In the genomic region with DNA sequence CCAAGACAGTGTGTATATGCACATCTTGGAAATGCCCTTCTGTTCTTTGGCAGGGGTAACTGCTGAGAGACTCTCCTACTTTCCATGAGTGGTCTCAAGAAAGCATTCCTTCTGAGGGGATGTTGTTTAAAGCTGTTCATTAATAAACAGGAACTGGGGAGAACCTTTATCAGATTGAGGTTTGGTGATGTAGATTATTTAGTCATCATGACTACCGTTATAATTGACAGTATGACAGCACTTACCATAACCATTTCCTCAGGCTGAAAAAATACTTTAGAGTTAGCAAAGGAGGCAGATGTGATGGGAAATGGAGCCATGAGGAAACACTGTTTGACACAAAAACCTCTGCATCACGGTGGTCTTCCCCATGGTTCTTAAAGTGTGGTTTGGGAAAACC, we compare ENCODE assay signal across 27 mouse cellular contexts.
DNase-seq lines count a peak whose midpoint lies in the region; ATAC-seq and TF ChIP-seq lines count a peak whose summit lies in the region.
"Had no signal": no experiment of that assay in that cellular context is flagged by ENCODE, and none has a peak within 500 bp of the region (broad histone marks: within the 10 kb centered on the region; RNA-seq: fewer than 3 reads in every experiment).

No protein-coding gene starts in this region.

- ATAC-seq in CD4-positive, CD25-positive, alpha-beta regulatory T cell, adult 4 months: peak; percentile 66
- ATAC-seq in common myeloid progenitor, adult 5-6 weeks (replicated peaks; ENCODE audit: low read depth, poor library complexity, severe bottlenecking): peak; percentile 29
- ATAC-seq: forebrain, embryonic 15.5 days; intestine, embryonic 16.5 days; Patski had no signal

- TF ChIP-seq CTCF in cerebellum, adult 2 months (IDR thresholded peaks at IDR 0.05; ENCODE audit: borderline replicate concordance, insufficient read depth, low read depth, low read length): no peak

- peaks cover 9% of the 10 kb centered on the region; the same call in 1 of the 2 replicates for H3K4me1 ChIP-seq in cerebellum, adult 2 months (ENCODE audit: control insufficient read depth, insufficient read depth, low read length)
- H3K4me1 ChIP-seq: embryonic facial prominence, embryonic 10.5 days; forebrain, embryonic 12.5 days; forebrain, embryonic 15.5 days; heart, embryonic 10.5 days; heart, embryonic 13.5 days; hindbrain, embryonic 12.5 days had no signal

- no peak overlapping the region for H3K27ac ChIP-seq in cerebellum, adult 2 months (ENCODE audit: insufficient read depth, low read length)
- H3K27ac ChIP-seq: embryonic facial prominence, embryonic 10.5 days; embryonic facial prominence, embryonic 13.5 days; forebrain, embryonic 12.5 days; forebrain, embryonic 15.5 days; heart, adult 2 months; heart, embryonic 10.5 days; heart, embryonic 13.5 days; hindbrain, embryonic 12.5 days; hindbrain, embryonic 15.5 days had no signal

- H3K4me3 ChIP-seq in cerebellum, adult 2 months (replicated peaks; ENCODE audit: insufficient read depth, low read depth, low read length): no peak overlapping the region
- H3K4me3 ChIP-seq: embryonic facial prominence, embryonic 10.5 days; embryonic facial prominence, embryonic 13.5 days; erythroblast, embryonic 14.5 days; forebrain, embryonic 12.5 days; forebrain, embryonic 15.5 days; heart, adult 2 months; heart, embryonic 10.5 days; heart, embryonic 13.5 days; hindbrain, embryonic 12.5 days; hindbrain, embryonic 15.5 days had no signal

- no peak for TF ChIP-seq POLR2A in cerebellum, adult 2 months (IDR thresholded peaks at IDR 0.05; ENCODE audit: borderline replicate concordance, insufficient read depth, low read length)

- DNase-seq in induced T-regulatory cell, adult 2 months (ENCODE audit: low read depth): peak; percentile 45
- DNase-seq in cerebellum, postnatal 25 days: no peak
- DNase-seq in spleen, adult 12 weeks (ENCODE audit: low spot score): no peak
- DNase-seq in cerebellum, adult 2 months: no peak
- DNase-seq in neural tube, embryonic 10.5 days (ENCODE audit: extremely low spot score, low spot score): no peak
- DNase-seq: adrenal gland, adult 2 months; adrenal gland, postnatal 14 days; cerebellum, adult 11 months; cerebellum, adult 8-10 months; cerebellum, postnatal 10 days; gastrocnemius, postnatal 25 days; heart, adult 2 months; heart, postnatal 14 days; heart, postnatal 4 days had no signal

- WGBS in cerebellum, adult 2 months: 87% methylated on average over 2 of the region's 2 CpGs

- no peaks in the 10 kb centered on the region for H3K27me3 ChIP-seq in cerebellum, adult 2 months (ENCODE audit: control insufficient read depth, insufficient read depth, low read length)
- H3K27me3 ChIP-seq: embryonic facial prominence, embryonic 13.5 days; forebrain, embryonic 12.5 days; forebrain, embryonic 15.5 days; heart, embryonic 13.5 days; hindbrain, embryonic 12.5 days; hindbrain, embryonic 15.5 days; Patski had no signal
